Mouse (Mus musculus): ENCODE results near the gene Capn13.

Capn13 gene

DNA sequence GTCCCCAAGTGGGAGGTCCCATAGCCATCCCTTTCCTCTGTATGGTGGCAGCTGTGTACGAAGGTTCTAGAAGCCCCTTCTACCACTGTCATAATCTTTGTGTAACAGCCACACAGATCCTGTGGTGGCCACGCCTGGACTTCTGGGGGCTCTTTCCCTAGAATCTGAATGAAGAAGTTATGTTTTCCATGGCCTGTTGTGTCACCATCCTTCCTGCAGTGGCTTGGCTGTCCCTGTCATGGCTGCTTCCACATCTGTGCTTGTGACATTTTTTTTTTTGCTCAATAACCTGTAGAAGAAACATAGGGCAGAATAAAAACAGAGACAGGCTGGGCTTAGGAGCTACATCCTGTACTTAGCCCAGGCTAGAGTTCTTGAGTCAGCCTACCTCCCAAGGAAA, at the start of gene Capn13:
TSS of gene Capn13 (minus strand) at position 5 of the 400 bp plus-strand sequence.
- DNase-seq (ENCODE audit: low spot score) = no peak

DNA sequence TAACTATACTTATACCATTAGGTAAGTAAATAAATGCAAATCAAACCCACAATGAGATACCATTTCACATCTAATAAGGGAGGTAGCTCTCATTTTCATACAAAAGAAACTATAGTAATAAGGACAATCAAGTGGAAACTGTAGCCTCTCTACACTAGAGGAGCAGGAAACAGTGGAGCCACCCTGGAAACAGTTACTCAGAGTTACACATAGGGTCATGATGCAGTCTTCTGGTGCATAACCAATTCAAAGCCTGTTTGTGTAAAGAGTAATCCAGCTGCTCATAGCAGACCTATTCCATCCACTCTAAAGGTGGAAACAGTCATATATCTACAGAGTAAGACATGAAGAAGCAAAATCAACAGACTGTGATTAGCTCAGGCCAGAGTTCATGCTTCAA, 48.4 kb upstream of the Capn13 start:
- DNase-seq (ENCODE audit: low spot score) = no peak

DNA sequence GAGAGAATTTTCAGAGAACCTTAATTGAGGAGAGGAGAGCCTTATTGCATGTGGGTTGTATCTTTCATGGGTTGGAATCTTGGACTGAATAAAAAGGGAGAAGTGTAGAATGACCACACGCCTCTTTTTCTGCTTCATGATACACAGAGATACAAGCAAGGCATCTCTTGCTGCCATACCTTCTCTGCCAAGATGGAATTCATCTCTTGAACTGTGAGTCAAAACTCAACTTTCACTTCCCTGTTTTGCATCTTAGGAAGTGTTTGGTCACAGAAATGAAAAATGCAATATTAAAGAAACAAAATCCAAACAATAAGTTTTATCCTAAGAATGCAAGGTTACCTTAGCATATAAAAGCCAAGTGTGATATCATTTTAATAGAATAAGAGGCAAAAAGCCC, 40.1 kb upstream of the Capn13 start:
- no peak for DNase-seq (ENCODE audit: low spot score)

DNA sequence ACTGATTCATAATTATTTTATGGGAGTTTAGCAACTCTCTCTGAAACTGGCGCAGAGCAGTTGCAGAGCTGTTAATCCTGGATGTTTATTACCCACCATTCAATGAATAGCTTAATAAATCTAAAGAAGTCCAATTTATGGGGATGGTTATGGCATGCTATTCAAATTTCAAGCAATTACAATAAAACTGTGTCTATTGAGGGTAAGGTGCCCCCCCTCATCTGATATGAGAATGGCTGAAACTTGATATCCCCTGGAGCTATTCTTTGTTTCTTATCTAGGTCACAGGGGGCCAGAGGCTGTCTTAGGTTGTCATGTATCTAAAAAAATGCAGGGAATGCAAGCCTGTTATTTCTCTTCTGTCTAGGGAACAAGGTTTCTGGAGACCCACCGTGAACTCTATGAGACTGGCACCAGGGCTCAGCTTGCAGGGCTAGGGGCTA, 31.9 kb upstream of the Capn13 start:
- no peak for DNase-seq (ENCODE audit: low spot score)

DNA sequence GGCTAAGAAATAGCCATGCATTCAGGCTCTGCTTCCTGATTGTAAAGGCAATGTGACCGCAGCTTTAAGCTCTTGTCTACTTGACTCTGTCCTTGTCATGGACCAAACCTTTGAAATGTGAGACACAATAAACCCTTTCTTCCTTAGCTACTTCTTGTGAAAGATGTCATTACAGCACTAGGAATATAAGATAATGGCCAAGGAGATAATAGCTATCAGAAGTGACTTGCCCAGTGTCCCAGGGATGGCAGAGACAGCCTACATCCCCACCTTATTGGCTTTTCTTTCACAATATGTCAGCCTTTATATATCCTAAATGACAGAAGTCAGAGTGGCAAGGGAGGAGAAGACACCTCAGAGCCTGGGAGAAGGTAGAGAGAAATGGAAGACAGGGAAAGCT, 31.4 kb upstream of the Capn13 start:
- no peak for DNase-seq (ENCODE audit: low spot score)

DNA sequence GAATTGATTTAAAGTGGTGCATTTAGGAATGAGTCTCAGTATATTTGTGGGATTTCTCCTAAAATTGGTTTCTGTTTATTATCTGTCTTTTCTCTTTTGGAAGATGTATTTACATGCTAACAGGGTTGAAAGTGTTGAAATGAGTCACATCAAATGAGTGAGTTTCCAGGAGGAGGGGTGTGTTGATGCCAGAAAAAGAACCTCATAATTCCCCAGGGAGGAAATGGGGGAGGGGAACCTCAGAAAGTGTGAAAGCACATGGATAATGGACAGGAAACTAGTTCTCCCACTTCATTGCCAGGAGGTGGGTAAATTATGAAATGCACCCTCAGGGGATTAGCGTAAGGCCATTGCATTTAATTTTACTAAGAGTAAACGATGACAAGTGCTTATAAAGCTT, 16.7 kb upstream of the Capn13 start:
- DNase-seq (ENCODE audit: low spot score) = no peak

DNA sequence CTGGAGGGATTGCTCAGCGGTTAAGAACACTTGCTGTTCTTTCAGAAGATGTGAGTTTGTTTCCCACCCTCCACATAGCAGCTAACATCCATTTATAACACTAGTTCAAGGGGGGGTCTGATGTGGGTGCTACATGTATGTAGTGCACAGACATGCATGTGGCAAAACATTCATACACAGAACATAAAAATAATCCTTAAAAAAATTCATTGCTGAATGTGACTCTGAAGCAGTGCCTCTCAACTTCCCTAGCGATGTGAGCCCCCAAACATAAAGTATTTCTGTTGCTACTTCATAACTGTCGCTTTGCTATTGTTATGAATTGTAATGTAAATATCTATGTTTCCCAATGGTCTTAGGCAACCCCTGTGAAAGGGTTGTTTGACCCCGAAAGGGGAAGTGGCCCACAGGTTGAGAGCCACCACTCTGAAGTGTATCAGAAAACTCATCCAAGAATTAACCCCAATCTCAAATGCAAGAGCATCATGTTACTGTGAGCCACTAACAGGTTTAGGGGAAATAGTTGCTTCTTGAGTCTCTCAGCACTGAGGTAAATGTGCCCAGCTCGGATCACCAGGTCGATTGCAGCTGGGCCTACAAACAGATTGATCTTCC, 15.6 kb upstream of the Capn13 start:
- no peak for DNase-seq (ENCODE audit: low spot score)

DNA sequence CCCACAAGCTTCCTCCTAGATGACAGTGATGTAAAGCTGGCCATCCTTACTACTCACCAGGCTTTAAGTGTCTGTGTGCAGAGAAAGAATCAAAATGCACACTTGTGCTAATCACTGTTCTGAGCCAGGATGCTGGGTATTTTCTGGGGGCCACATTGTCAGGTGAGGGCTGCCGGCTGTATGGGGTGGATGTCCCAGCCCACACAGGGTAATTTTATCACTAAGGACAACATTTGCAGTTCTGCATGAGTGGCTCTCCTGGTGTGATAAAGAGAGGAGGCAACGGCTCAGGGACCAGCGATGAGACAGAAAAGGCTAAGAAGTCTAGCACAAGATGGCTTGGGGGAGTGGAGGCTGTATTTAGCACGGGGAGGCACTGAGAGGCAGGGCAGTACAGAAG, 11.2 kb upstream of the Capn13 start:
- DNase-seq (ENCODE audit: low spot score) = no peak

DNA sequence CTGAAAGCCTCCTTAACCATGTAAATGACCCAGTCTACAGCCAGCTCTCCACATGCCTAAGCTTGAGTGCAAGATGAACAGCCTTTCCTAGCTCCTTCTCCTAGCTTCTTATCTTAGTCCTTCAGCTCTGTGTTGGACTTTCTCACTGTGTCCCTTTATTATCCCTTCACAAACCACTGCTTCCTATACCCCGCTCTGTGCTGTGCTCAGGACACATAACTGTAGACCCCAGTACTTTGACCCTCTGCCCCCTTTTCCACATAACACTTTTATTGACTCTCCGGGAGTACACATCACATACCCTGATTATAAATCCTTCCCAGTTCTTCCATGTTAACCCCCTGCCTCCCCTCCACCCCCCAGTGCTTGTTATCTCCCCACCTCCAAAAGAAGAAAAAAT, 606 bp upstream of the Capn13 start:
- no peak for DNase-seq (ENCODE audit: low spot score)

DNA sequence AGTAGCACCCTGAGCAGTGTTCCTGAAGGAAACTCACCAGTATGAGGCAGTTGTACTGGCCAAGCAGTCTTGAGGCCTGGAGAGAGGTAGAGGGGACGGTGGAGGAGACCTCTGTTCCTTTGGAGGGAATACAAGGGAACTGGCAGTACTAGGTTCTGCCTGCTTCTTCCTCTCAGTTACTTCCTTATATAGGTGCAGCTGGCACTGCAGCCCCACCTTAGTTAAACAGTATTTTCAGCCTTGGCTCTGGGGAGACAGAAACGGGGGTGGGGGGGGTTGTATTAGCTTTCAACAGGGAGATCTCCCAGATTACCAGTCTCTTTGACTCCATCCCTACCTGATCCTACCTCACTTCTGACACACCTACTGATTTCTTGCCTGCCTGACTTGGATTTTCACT, 1.5 kb downstream of the Capn13 start:
- DNase-seq (ENCODE audit: low spot score) = no peak

DNA sequence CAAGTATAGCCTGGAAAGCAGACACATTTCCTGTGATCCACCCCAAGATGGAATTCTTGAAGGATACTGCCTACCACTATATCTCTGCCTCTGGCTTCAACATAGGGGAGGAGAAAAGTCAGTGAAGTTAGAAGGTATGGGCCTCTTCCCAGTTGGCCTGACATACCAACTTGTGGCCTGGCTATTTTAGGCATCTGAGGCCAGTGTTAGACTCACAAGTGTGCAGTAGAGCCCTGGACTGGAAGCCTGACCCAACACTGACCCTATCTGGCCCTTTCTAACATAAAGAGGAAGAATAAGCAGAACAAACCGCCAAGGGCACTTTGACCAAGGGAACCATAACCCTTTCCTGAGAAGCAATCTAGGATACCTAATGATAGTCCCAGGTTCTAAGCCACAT, 7.3 kb downstream of the Capn13 start:
- no peak for DNase-seq (ENCODE audit: low spot score)

DNA sequence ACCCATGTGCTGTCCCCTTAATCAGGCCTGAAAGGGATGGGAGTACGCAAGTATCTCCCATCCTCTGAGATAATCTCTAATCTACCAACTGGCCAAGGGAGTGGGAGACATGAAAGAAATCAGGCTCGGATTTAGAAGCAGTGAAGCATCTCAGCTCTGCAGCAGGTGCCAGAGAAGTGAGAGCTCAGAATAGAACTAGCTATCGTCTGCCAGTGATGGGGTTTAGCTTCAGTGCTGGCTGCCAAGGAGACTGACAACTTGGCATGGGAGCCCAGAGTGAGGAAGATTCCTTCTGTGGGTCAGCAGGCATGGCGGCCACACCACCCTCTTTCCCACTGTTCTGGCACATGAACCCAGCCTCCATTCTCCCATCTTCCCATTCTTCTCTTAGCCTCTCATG, 8.9 kb downstream of the Capn13 start:
- DNase-seq (ENCODE audit: low spot score) = no peak

DNA sequence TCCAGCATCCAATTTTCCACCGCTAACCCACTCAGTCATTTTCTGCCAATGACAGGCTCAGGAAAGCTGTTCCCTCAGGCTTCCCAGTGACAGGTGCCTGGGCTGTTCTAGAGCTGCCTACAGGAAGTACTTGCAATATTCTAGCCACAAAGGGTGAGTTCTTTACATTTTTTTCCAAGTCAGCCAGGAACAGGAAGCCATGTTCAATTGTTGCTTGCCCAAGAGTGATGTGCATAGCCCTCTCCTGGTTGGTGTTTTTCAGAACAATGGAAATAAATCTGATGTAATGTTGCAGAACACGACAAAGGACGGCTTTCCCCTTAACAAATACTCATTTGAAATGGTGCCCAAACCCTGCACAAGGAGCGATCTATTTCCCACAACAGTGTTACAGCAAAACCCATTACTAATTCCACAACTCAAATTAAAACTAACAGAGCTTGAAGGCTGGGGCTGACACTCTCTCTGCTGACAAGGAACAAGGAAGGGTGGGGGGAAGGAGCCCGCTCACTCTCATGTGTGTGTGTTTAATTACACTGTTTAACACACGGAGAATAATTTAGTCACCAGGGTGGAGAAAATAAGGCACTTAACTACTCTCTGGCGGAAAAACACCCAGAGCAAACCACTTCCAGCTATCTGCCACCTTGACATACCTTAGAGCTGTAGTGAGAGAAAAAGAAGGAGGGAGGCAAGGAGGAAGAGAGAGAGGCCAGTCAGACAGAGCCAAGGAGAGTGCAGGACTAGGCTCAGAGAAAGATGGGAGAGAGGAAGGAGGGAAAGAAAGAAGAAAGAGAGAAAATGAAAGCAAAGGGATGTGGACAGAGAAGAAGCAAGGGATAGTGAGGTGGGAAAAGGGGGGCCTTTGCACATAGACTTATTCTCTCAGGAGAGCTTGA, 10.2 kb downstream of the Capn13 start:
- peak; percentile 53 for DNase-seq (ENCODE audit: low spot score)

DNA sequence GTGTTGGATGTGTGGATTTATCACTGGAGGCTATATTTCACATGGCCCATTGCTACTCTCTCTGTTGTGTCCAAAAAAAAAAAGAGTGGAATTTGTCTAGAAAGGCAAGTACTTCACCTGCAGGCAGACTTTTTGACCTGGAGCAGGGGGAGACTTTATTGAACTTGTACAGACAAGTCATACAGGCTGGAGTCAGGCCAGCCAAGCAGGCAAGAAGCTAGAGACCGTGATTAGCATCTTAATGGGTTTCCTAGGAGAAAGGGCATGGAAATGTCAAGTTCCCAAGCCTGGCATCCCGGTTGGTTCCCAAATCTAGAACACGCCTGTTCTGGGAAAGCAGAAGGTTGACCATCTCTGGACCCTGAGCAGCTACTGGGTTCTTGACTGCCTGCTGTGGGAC, 11.3 kb downstream of the Capn13 start:
- DNase-seq (ENCODE audit: low spot score) = no peak

DNA sequence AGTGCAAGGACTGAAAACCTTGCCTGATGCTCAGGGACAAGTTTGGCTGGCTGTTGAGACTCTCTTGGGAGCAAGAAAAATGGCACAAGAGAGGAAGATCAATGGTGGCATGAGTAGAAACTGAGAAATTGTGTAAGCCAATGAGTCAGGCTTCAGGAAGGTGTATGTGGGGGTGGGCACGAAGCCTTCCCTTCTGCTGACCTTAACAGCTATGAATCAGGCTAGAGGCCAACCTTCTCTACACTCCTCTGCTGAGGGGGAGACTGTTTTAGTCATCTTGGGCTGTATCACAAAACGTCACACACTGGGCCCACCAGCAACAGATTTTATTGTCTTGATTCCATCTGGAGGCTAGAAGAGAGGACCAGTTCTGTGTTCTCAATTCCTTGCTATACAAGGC, 14.1 kb downstream of the Capn13 start:
- no peak for DNase-seq (ENCODE audit: low spot score)

DNA sequence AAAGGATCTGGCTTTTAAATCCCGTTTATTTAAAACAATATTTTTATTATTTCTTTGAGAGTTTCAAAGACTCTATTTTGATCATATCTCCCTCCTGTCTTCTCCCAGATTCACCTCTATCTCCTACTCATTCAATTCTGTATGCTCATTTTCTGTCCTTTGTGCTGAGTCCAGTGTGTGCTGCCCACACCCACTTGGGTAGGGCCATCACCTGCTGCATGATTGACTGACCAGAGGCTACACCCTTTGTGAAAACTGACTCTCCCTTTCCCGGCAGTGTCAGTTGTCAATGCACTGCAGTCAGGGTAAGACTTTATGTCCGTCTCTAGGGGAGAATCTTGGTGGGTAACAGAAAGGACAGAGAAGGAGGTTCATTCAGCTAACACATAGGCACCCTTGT, 14.7 kb downstream of the Capn13 start:
- DNase-seq (ENCODE audit: low spot score) = no peak

DNA sequence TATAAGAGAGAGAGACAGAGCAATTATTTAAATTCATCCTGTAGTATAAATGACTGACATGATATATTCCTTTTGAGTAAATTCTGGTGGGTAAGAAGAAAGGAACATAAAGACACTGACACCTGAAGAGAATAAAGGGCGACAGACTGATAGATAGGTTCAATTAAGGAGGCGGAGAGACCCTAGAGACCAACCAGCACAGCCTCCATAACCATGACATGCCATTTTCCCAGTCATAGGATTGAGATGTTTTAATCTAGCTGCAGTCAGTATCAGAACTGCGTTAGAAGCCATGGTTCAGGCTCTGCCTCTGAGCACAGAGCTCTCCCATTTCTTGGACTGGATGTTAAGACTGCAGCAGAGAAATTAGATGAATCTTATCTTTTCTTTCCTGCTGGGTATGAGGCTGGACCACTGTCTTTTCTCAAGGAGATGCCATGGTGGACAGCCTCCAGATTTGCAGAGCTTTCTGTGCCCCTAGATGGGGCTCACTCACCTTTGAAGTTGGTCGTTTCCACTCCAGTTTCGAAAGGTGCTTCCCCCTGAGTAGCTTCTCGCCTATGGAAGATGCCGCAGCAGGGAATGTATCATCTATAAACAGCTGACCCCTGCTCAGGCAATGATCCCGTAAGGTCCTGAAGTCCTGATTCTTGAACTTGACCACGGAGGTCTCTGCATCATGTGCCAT, 18.2 kb downstream of the Capn13 start:
- DNase-seq (ENCODE audit: low spot score) = no peak

DNA sequence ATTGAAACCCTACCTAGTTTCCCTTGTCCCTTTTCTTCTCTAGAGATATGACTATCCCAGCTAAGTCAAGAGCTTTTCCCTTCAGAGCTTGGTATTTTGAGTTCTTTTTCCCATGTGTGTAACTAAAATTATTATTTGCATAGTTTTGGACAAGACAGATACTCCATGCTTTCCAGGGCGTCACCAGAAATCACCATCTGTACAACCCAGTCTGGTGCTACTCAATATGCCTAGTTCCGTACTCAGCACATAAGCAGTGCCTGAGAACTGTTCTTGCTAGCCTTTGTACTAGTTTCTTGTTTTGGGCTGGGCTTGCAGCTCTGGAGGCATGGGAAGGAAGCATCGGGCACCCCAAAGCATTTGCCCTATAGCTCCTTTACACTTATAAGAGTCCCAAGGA, 19.0 kb downstream of the Capn13 start:
- DNase-seq (ENCODE audit: low spot score) = peak; percentile 44

DNA sequence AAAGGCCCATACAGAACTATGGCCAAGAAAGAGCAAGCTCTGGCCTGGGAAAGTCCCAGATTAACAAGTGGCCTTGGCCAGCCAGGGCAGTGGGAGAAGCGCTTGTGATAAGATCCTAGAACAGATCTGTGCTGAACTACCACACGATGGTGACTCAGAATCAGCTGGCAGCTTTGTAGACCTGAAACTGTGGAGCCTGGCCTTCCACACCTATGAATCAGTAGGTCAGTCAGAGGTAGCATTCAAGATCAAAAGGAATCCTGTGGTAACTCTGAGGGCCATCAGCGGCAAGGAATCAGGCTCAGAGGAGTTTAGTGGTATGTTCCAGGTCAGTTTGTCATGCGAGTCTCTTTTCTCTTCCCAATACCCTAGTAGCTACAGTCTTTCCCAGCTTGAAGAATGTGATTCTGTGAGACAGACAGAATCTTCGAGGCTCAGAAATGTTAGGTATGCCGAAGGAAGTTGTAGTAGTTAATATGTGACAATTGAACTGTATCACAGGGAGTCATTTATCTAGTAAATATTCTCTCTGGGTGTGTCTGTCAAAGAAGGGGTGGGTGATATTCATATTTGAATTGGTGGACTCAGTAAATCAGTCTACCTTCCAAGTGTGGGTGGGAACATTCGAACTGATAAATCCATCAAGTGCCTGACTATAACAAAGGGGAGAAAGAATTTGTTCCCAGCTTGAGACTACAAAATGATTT, 22.7 kb downstream of the Capn13 start:
- DNase-seq (ENCODE audit: low spot score) = no peak

DNA sequence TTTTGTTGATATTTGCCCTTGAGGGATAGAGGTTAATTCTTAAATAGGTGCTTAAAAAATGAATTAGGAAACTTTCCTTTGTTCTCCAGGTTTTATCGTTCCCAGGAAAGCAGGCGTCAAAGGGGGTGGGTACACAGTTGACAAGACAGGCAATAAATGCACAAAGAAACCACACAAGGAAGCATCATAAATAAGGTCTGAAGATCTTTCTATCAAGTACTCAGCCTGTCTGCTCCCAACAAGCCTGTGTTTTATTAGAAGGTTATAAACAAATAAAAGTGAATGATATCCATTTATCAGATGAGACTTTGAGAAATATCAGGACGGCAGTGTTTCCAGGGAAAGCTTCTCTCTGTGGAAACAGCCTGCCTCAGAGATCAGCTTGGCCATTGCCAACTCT, 33.3 kb downstream of the Capn13 start:
- DNase-seq (ENCODE audit: low spot score) = no peak

DNA sequence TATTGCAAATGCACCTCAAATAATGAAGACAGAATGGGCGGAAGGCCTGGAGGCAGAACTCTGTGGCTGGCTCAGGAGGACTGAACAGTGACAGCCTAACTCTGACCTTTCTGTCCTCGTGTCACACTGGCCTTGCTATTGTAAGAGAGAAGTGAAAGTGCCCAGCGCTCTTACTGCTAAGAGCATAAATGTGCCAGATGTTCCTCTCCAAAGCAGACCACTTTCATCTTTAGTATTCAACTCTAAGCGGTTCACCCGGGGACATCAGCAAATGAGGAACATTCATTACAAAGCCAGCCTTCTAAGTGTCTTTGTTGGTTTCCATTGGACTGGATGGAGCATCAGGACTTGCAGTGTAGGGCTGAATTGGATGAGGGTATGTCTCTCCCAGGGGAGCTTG, 39.6 kb downstream of the Capn13 start:
- DNase-seq (ENCODE audit: low spot score) = no peak

DNA sequence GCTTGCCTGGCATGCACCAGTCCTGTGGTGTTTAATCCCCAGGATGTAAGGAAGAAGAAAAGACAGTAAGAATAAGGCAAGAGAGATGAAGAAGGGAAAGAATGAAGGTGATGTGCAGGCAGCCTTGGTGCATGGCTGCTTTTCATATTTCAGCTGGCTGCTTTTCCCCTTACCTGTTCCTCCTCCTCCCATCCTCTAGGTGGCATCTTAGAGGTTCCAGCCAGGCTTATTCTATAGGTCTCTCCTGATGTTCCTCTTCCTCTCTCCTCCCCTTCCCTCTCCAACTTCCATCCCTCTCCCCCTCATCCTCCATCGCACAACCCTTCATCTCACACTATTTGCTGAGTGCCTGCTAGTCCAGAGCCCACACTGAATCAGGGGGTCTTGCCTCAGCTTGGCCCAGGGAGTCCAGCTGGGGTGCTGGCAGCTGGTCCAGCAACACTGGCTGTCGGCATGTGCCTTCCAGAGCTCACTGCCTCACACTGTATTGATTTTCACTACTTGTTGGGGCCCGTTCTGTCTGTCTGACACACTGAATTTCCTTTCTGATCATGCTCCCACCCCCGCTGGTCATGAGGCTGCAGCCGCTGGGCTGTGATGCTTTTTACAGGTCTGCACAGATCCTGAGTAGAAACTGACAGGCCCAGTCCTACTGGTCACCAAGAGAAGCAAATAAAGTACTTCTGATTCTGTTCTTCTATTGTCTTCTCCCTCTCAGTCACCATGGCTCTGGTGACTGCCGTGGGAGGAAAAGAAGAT, 56.9 kb downstream of the Capn13 start:
- DNase-seq (ENCODE audit: low spot score) = no peak
